Mouse (Mus musculus) c-Kit-positive CD71-negative TER-119-negative erythroid progenitor cells, embryonic 14.5 days (primary cell): ENCODE results near the gene Gucy1b1.

Experiments used
- DNase-seq: peaks from one replicate; pipeline ENCODE4 v3.0.0-alpha.2; 2013; ENCODE audit warnings: low read depth

The Gucy1b1 gene

GRCm38 (mm10) chr3:82074201-82074851 lies at the start of gene Gucy1b1:
Gucy1b1 (minus strand) TSS chr3:82074689.
- DNase-seq, result peak; percentile 32

GRCm38 (mm10) chr3:82118916-82119315 lies 44.4 kb upstream of the Gucy1b1 start:
- no peak for DNase-seq

- no peak for DNase-seq
Observed at GRCm38 (mm10) chr3:82112439-82112838, 38.0 kb upstream of the Gucy1b1 start.

GRCm38 (mm10) chr3:82111986-82112385 lies 37.5 kb upstream of the Gucy1b1 start:
- DNase-seq, result no peak

- no peak for DNase-seq
Observed at GRCm38 (mm10) chr3:82108951-82109350, 34.5 kb upstream of the Gucy1b1 start.

- DNase-seq, result no peak
Observed at GRCm38 (mm10) chr3:82104229-82104628, 29.7 kb upstream of the Gucy1b1 start.

- no peak for DNase-seq
Observed at GRCm38 (mm10) chr3:82099127-82099526, 24.6 kb upstream of the Gucy1b1 start.

- no peak for DNase-seq
Observed at GRCm38 (mm10) chr3:82096801-82097200, 22.3 kb upstream of the Gucy1b1 start.

GRCm38 (mm10) chr3:82073741-82074181 lies 728 bp downstream of the Gucy1b1 start:
- DNase-seq, result no peak

- no peak for DNase-seq
Observed at GRCm38 (mm10) chr3:82067830-82068229, 6.7 kb downstream of the Gucy1b1 start.

GRCm38 (mm10) chr3:82061402-82062180 lies 12.9 kb downstream of the Gucy1b1 start:
- no peak for DNase-seq

- DNase-seq, result no peak
Observed at GRCm38 (mm10) chr3:82057201-82057600, 17.3 kb downstream of the Gucy1b1 start.

- no peak for DNase-seq
Observed at GRCm38 (mm10) chr3:82054283-82054974, 20.1 kb downstream of the Gucy1b1 start.

- no peak for DNase-seq
Observed at GRCm38 (mm10) chr3:82052029-82052428, 22.5 kb downstream of the Gucy1b1 start.

- no peak for DNase-seq
Observed at GRCm38 (mm10) chr3:82051468-82051867, 23.0 kb downstream of the Gucy1b1 start.

GRCm38 (mm10) chr3:82048681-82049080 lies 25.8 kb downstream of the Gucy1b1 start:
- DNase-seq, result no peak

GRCm38 (mm10) chr3:82048078-82048477 lies 26.4 kb downstream of the Gucy1b1 start:
- DNase-seq, result no peak

GRCm38 (mm10) chr3:82047100-82047753 lies 27.3 kb downstream of the Gucy1b1 start:
- DNase-seq, result no peak

GRCm38 (mm10) chr3:82046087-82046486 lies 28.4 kb downstream of the Gucy1b1 start:
- DNase-seq, result no peak

- no peak for DNase-seq
Observed at GRCm38 (mm10) chr3:82044902-82045301, 29.6 kb downstream of the Gucy1b1 start.

GRCm38 (mm10) chr3:82043676-82044075 lies 30.8 kb downstream of the Gucy1b1 start:
- no peak for DNase-seq
